Mouse (Mus musculus): ENCODE measurements around the gene Pigz. TPM values are rescaled to one million over a fixed set of nuclear protein-coding genes. Genes with fewer than 3 reads are reported as not detected.

Gene Pigz
- polyA plus RNA-seq, 1 experiment from 2014 or later, result 0.68 TPM

DNA sequence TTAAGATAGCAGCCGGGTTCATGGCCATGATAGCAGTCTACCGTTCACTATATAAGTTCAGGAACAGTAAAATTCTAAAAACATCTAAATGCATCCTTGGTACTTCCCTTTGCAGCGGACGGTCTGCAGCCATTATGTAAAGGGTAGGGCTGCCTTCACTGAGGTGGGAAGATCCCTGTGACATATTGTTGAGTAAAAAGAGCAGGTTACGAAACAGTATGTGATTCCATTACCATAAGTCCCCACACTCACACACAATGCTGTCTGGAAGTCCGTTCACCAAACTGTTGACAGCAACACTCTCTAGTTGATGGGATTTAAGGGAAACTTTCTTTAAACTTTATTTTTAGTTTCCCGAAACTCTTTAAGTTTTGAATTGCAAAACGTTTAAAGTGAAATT is 30.4 kb upstream of the Pigz start:
- H3K27ac ChIP-seq (ENCODE audit: low read length), result no peak overlapping the region
- 85% methylated on average over 8 of the region's 8 CpGs for WGBS
- no peak overlapping the region for H3K4me3 ChIP-seq (ENCODE audit: low read depth, low read length)
- no peaks in the 10 kb centered on the region for H3K9me3 ChIP-seq (ENCODE audit: control insufficient read depth, low read depth, low read length)
- H3K27me3 ChIP-seq (ENCODE audit: control insufficient read depth, insufficient read depth, low read length), result no peaks in the 10 kb centered on the region
- no peak overlapping the region for H3K4me2 ChIP-seq (replicated peaks; ENCODE audit: low read depth, low read length)
- H3K36me3 ChIP-seq (ENCODE audit: control insufficient read depth, insufficient read depth, low read length), result no peaks in the 10 kb centered on the region
- H3K9ac ChIP-seq (replicated peaks; ENCODE audit: low read depth, low read length), result no peak overlapping the region
- 0 out of 2 replicates have a peak, but pooled peaks cover 6% of the 10 kb centered on the region for H3K4me1 ChIP-seq (ENCODE audit: control insufficient read depth, insufficient read depth, low read length)
- ATAC-seq (ENCODE audit: insufficient number of reproducible peaks, insufficient read depth, low FRiP score, low read depth), result no peak

DNA sequence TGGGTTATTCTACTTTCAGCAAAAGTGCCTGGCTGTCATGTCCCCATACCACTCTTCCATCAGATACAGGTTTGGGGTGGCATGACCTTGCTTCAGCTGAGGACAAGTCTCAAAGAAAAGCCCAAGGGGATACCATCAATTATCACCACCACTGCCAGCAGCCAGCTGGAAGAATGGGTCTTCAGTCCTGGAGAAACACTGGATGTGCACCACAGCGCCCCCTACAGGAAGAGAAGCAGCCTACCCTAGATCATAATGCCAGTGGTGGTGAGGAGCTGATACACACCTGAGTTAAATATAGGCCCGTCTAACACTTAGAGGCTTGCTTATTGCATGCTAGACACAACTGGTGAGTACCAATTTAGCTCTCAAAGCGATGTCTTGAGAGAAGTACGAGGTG is 28.3 kb upstream of the Pigz start:
- no peaks in the 10 kb centered on the region for H3K36me3 ChIP-seq (ENCODE audit: control insufficient read depth, insufficient read depth, low read length)
- no peak overlapping the region for H3K4me2 ChIP-seq (replicated peaks; ENCODE audit: low read depth, low read length)
- H3K27me3 ChIP-seq (ENCODE audit: control insufficient read depth, insufficient read depth, low read length), result no peaks in the 10 kb centered on the region
- WGBS, result 68% methylated on average over 4 of the region's 4 CpGs
- 0 out of 2 replicates have a peak, but pooled peaks cover 6% of the 10 kb centered on the region for H3K4me1 ChIP-seq (ENCODE audit: control insufficient read depth, insufficient read depth, low read length)
- H3K9me3 ChIP-seq (ENCODE audit: control insufficient read depth, low read depth, low read length), result no peaks in the 10 kb centered on the region
- no peak for ATAC-seq (ENCODE audit: insufficient number of reproducible peaks, insufficient read depth, low FRiP score, low read depth)
- H3K27ac ChIP-seq (ENCODE audit: low read length), result no peak overlapping the region
- H3K9ac ChIP-seq (replicated peaks; ENCODE audit: low read depth, low read length), result no peak overlapping the region
- no peak overlapping the region for H3K4me3 ChIP-seq (ENCODE audit: low read depth, low read length)

DNA sequence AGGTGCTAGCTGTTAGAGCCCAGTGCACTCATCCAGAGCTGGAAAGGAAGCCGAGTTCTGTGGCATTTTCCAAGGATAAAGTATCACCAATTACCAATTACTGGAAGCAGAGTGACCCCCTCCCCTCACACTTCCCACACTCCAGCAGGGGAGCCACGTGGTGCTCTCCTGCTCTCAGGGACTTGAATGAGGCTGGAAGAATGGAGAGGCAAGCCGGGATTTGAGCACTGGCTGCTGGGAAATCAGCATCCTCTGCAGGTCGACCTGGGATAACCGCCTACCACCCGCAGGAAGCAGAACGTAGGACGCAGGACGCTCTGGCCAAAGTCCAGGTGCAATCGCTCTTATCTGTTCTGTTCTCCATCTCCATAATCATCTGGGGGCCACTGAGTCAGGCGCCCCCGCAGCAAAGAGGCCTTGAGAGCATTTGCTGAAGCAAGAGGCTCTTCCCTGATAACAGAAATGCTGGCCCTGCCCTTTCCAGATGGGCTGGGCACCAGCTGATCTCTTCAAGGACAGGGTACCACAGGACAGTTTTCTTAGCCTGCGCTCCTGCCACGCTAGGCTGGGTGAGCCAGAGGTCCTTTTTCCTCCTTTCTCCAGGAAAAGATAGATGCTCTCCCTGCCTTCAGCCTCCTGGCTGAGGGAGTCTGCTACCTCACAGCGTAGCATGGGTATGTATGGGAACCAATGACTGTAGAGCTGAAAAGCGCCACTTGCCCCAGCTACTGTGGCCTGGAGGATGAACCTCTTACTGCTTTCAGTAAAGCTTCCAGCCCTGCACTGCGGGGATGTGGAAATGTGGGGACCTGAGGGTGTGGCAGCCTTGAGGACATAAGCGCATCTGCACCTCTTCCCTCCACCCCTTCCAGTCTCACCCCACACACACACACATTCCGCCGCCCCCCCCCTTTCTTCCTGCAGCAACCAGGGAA is 27.5 kb upstream of the Pigz start:
- H3K4me1 ChIP-seq (ENCODE audit: control insufficient read depth, insufficient read depth, low read length), result 0 out of 2 replicates have a peak, but pooled peaks cover 6% of the 10 kb centered on the region
- H3K4me3 ChIP-seq (ENCODE audit: low read depth, low read length), result no peak overlapping the region
- H3K27me3 ChIP-seq (ENCODE audit: control insufficient read depth, insufficient read depth, low read length), result no peaks in the 10 kb centered on the region
- H3K4me2 ChIP-seq (replicated peaks; ENCODE audit: low read depth, low read length), result peak overlapping the region; percentile 42; the same call in 1 of the 2 replicates
- H3K27ac ChIP-seq (ENCODE audit: low read length), result no peak overlapping the region
- H3K9me3 ChIP-seq (ENCODE audit: control insufficient read depth, low read depth, low read length), result no peaks in the 10 kb centered on the region
- H3K9ac ChIP-seq (replicated peaks; ENCODE audit: low read depth, low read length), result no peak overlapping the region
- ATAC-seq (ENCODE audit: insufficient number of reproducible peaks, insufficient read depth, low FRiP score, low read depth), result no peak
- 36% methylated on average over 20 of the region's 20 CpGs for WGBS
- no peaks in the 10 kb centered on the region for H3K36me3 ChIP-seq (ENCODE audit: control insufficient read depth, insufficient read depth, low read length)

DNA sequence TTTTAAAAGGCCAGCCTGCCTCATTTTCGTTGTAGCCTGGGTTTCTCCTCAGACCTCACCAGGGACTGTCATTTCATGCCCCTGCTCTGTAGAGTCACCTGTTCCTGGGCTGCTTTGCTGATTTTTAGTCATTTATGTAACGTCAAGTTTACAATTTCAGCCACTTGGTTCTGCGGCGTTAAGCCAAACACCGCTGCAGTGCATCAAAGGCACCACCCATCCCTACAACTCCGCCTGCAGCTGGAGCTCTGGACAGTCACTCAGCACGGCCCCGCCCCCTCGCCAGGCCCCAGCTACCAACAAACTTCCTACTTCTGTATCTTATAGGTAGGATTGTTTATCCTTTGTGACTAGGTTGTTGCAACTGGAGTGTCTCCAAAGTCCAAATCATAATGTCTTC is 26.8 kb upstream of the Pigz start:
- H3K27ac ChIP-seq (ENCODE audit: low read length), result no peak overlapping the region
- no peaks in the 10 kb centered on the region for H3K9me3 ChIP-seq (ENCODE audit: control insufficient read depth, low read depth, low read length)
- H3K27me3 ChIP-seq (ENCODE audit: control insufficient read depth, insufficient read depth, low read length), result no peaks in the 10 kb centered on the region
- ATAC-seq (ENCODE audit: insufficient number of reproducible peaks, insufficient read depth, low FRiP score, low read depth), result no peak
- peak overlapping the region; percentile 42 for H3K4me2 ChIP-seq (replicated peaks; ENCODE audit: low read depth, low read length)
- H3K9ac ChIP-seq (replicated peaks; ENCODE audit: low read depth, low read length), result no peak overlapping the region
- 6% methylated on average over 9 of the region's 9 CpGs for WGBS
- H3K4me1 ChIP-seq (ENCODE audit: control insufficient read depth, insufficient read depth, low read length), result 0 out of 2 replicates have a peak, but pooled peaks cover 6% of the 10 kb centered on the region
- no peak overlapping the region for H3K4me3 ChIP-seq (ENCODE audit: low read depth, low read length)
- no peaks in the 10 kb centered on the region for H3K36me3 ChIP-seq (ENCODE audit: control insufficient read depth, insufficient read depth, low read length)

DNA sequence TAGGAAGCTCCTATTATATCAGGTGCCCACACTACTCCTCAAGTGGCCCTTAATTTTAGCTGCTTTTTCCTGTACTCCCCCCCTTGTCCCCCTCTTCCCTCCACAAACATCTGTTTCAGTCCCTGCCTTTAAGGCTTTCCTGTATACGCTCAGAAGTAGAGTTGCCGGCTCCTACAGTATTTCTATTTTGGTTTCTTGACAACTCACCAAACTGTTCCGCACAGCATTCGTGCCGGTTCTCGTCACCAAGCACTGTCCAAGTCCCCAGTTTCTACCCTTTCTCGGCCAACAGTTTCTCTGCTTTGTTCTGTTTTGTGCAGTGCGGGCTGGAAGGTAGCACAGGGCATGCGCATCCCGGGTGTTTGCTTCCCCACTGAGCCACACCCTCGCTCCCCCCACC is 24.7 kb upstream of the Pigz start:
- H3K9me3 ChIP-seq (ENCODE audit: control insufficient read depth, low read depth, low read length), result no peaks in the 10 kb centered on the region
- 53% methylated on average over 11 of the region's 11 CpGs for WGBS
- no peaks in the 10 kb centered on the region for H3K27me3 ChIP-seq (ENCODE audit: control insufficient read depth, insufficient read depth, low read length)
- H3K36me3 ChIP-seq (ENCODE audit: control insufficient read depth, insufficient read depth, low read length), result no peaks in the 10 kb centered on the region
- 0 out of 2 replicates have a peak, but pooled peaks cover 6% of the 10 kb centered on the region for H3K4me1 ChIP-seq (ENCODE audit: control insufficient read depth, insufficient read depth, low read length)
- H3K9ac ChIP-seq (replicated peaks; ENCODE audit: low read depth, low read length), result no peak overlapping the region
- no peak overlapping the region for H3K4me2 ChIP-seq (replicated peaks; ENCODE audit: low read depth, low read length)
- H3K27ac ChIP-seq (ENCODE audit: low read length), result no peak overlapping the region
- H3K4me3 ChIP-seq (ENCODE audit: low read depth, low read length), result no peak overlapping the region
- ATAC-seq (ENCODE audit: insufficient number of reproducible peaks, insufficient read depth, low FRiP score, low read depth), result no peak

- no peak for ATAC-seq (ENCODE audit: insufficient number of reproducible peaks, insufficient read depth, low FRiP score, low read depth)
- 46% methylated on average over 10 of the region's 10 CpGs for WGBS
Observed at GRCm38 (mm10) chr16:31910281-31910847, 23.3 kb upstream of the Pigz start.

DNA sequence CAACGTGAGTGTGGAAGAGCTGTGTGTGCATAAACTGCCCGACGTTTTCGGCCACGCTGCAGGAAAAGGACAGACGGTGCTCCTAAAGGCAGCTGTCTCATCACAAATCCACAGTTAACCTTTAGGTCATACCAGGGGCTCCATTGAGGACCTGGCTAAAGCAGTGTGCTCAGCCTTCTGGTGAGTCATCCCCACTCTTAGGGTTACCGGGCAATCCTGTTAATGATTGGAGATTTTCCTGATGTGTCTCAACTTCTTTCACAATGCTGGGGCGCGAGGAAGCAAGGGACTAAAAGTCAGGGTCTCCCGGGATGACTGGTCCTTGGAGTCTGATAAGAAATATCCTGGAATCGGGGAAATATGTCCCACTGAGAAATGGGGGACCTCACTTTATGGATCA is 15.9 kb upstream of the Pigz start:
- Histone ChIP-seq H3K4me1 (ENCODE audit: control insufficient read depth, insufficient read depth, low read length) (no peaks in the 10 kb centered on the region), H3K27ac (ENCODE audit: low read length) (no peak overlapping the region), H3K9ac (replicated peaks; ENCODE audit: low read depth, low read length) (no peak overlapping the region), H3K4me3 (ENCODE audit: low read depth, low read length) (no peak overlapping the region), H3K4me2 (replicated peaks; ENCODE audit: low read depth, low read length) (no peak overlapping the region), H3K36me3 (ENCODE audit: control insufficient read depth, insufficient read depth, low read length) (no peaks in the 10 kb centered on the region), H3K27me3 (ENCODE audit: control insufficient read depth, insufficient read depth, low read length) (no peaks in the 10 kb centered on the region), H3K9me3 (ENCODE audit: control insufficient read depth, low read depth, low read length) (no peaks in the 10 kb centered on the region)
- no peak for ATAC-seq (ENCODE audit: insufficient number of reproducible peaks, insufficient read depth, low FRiP score, low read depth)
- WGBS, result 58% methylated on average over 11 of the region's 11 CpGs

More at GRCm38 (mm10) chr16:31910281-31910847, 23.3 kb upstream of the Pigz start:
- H3K9me3 ChIP-seq (ENCODE audit: control insufficient read depth, low read depth, low read length), result no peaks in the 10 kb centered on the region
- no peak overlapping the region for H3K4me3 ChIP-seq (ENCODE audit: low read depth, low read length)
- H3K36me3 ChIP-seq (ENCODE audit: control insufficient read depth, insufficient read depth, low read length), result no peaks in the 10 kb centered on the region
- H3K27ac ChIP-seq (ENCODE audit: low read length), result no peak overlapping the region
- H3K4me1 ChIP-seq (ENCODE audit: control insufficient read depth, insufficient read depth, low read length), result 0 out of 2 replicates have a peak, but pooled peaks cover 6% of the 10 kb centered on the region
- H3K9ac ChIP-seq (replicated peaks; ENCODE audit: low read depth, low read length), result no peak overlapping the region
- no peaks in the 10 kb centered on the region for H3K27me3 ChIP-seq (ENCODE audit: control insufficient read depth, insufficient read depth, low read length)
- no peak overlapping the region for H3K4me2 ChIP-seq (replicated peaks; ENCODE audit: low read depth, low read length)

- Histone ChIP-seq H3K27ac (ENCODE audit: low read length) (no peak overlapping the region), H3K4me1 (ENCODE audit: control insufficient read depth, insufficient read depth, low read length) (no peaks in the 10 kb centered on the region), H3K4me2 (replicated peaks; ENCODE audit: low read depth, low read length) (peak overlapping the region; percentile 26; the same call in 1 of the 2 replicates), H3K4me3 (ENCODE audit: low read depth, low read length) (no peak overlapping the region), H3K36me3 (ENCODE audit: control insufficient read depth, insufficient read depth, low read length) (no peaks in the 10 kb centered on the region), H3K9me3 (ENCODE audit: control insufficient read depth, low read depth, low read length) (no peaks in the 10 kb centered on the region), H3K9ac (replicated peaks; ENCODE audit: low read depth, low read length) (no peak overlapping the region), H3K27me3 (ENCODE audit: control insufficient read depth, insufficient read depth, low read length) (no peaks in the 10 kb centered on the region)
- WGBS, result 5% methylated on average over 14 of the region's 14 CpGs
- ATAC-seq (ENCODE audit: insufficient number of reproducible peaks, insufficient read depth, low FRiP score, low read depth), result no peak
Observed at GRCm38 (mm10) chr16:31918248-31918724, 15.4 kb upstream of the Pigz start.
